Mouse (Mus musculus) lung, postnatal 0 days (tissue): ENCODE measurements around the gene Mfap2.

ENCODE experiments used
- CTCF ChIP-seq: IDR thresholded peaks from 2 replicates; pipeline ENCODE4 v1.5.1; 2016; ENCODE audit warnings: antibody characterized with exemption, mild to moderate bottlenecking
- EP300 ChIP-seq: IDR thresholded peaks from 2 replicates; pipeline ENCODE4 v1.6.1; 2016; ENCODE audit warnings: antibody characterized with exemption, mild to moderate bottlenecking, control low read depth

DNA sequence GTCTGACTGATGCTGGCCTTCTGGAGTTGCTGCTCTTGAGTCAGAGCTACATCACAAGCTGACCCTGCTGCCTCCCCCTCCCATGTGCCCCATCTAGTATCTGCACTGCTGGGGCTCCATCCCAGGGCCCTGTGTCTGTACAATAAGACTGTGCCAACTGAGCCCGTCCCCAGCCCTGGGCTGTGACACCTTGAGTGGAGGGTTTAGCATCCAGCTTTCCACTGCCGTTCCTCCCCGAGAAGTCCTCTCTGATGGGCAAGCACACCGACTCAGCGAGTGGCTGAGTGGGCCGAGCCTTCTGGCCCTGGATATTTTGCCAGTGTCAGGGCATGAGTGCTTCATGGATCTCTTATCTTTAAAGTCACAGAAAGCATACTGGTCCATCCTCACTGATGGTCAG is 35.8 kb upstream of the Mfap2 start:
- no peak for TF ChIP-seq CTCF
- TF ChIP-seq EP300, result no peak
